Mouse (Mus musculus) left cerebral cortex, postnatal 10 days (tissue): ENCODE measurements around the gene Pias1. TPM values are rescaled to one million over a fixed set of nuclear protein-coding genes. Genes with fewer than 3 reads are reported as not detected.

ENCODE experiments used
- DNase-seq, 2 experiments: peaks; one replicate each; pipeline ENCODE4 v3.0.0; 2021 to 2022; ENCODE audit warnings: low spot score in 2 of 2, mixed read lengths in 1 of 2; ENCODE audit errors: extremely low spot score in 1 of 2
- intact Hi-C: fragments of 180-260 bp; cut with DNase I; formaldehyde crosslinking; loops from one replicate; pipeline ENCODE4 v1.15.1; 2025
- total RNA-seq, 2 experiments: library from RNA; stranded (reverse); gene quantifications; 2 replicates each; pipeline ENCODE4 v1.2.3; 2021

Pias1 gene
- total RNA-seq, 2 experiments from 2014 or later: 47.1 to 47.3 TPM

GRCm38 (mm10) chr9:62835705-62836446 is 151.8 kb downstream of the Pias1 start:
- intact Hi-C loops: no loop called here

GRCm38 (mm10) chr9:62834906-62835305 is 152.8 kb downstream of the Pias1 start:
- intact Hi-C loops: no loop called here

More at GRCm38 (mm10) chr9:62835705-62836446, 151.8 kb downstream of the Pias1 start:
- DNase-seq: no peak

GRCm38 (mm10) chr9:62829877-62830276 is 157.8 kb downstream of the Pias1 start:
- DNase-seq: no peak
- intact Hi-C loops: no loop called here

More at GRCm38 (mm10) chr9:62834906-62835305, 152.8 kb downstream of the Pias1 start:
- no peak for DNase-seq

GRCm38 (mm10) chr9:62828662-62829086 is 159.1 kb downstream of the Pias1 start:
- DNase-seq: peak; percentile 92 to 97
- intact Hi-C loops: no loop called here

Other genes with a start within 250 kb of the Pias1 start
- gene Fem1b, start 176.0 kb downstream of the Pias1 start, total RNA-seq: 100 to 1,000 TPM; 113 to 118 TPM
- gene Cln6, start 149.1 kb downstream of the Pias1 start, total RNA-seq: 10 to 100 TPM in 1 of 2 experiments, 1 to 10 TPM in 1; 9.6 to 10.8 TPM
- 1 to 10 TPM in 1 of 2 experiments, under 1 TPM in 1; 0.57 to 1.5 TPM for gene Calml4, start 129.8 kb downstream of the Pias1 start, total RNA-seq
- gene Skor1, start 161.0 kb upstream of the Pias1 start, total RNA-seq: under 1 TPM; 0.18 to 0.39 TPM